Mouse (Mus musculus) small intestine, adult 2 months (tissue): ENCODE data around the gene Atxn2l. TPM values are rescaled to one million over a fixed set of nuclear protein-coding genes. Genes with fewer than 3 reads are reported as not detected.

ENCODE experiments used
- H3K27ac ChIP-seq: fragments of 200-500 bp; 2 replicates; pipeline ENCODE4 v1.5.1; 2012; ENCODE audit warnings: low read depth, low read length, control low read depth, inconsistent platforms; ENCODE audit not compliant: insufficient read depth
- H3K27me3 ChIP-seq: fragments of 200-500 bp; 2 replicates; pipeline ENCODE4 v1.6.1; 2012; ENCODE audit warnings: mild to moderate bottlenecking, moderate library complexity, low read length, inconsistent platforms; ENCODE audit not compliant: control insufficient read depth, insufficient read depth
- H3K36me3 ChIP-seq: fragments of 200-500 bp; 2 replicates; pipeline ENCODE4 v1.6.1; 2012; ENCODE audit warnings: mild to moderate bottlenecking, low read length, control low read depth, inconsistent platforms; ENCODE audit not compliant: control insufficient read depth, insufficient read depth
- H3K4me1 ChIP-seq: fragments of 200-500 bp; 2 replicates; pipeline ENCODE4 v1.6.1; 2012; ENCODE audit warnings: low read length, inconsistent platforms, mixed read lengths; ENCODE audit not compliant: control insufficient read depth, insufficient read depth, insufficient read length
- H3K4me3 ChIP-seq: fragments of 200-500 bp; 2 replicates; pipeline ENCODE4 v1.5.1; 2012; ENCODE audit warnings: low read depth, mild to moderate bottlenecking, control low read depth, inconsistent platforms, low read length, moderate library complexity
- CTCF ChIP-seq: fragments of 200-500 bp; IDR thresholded peaks from 2 replicates; pipeline ENCODE4 v1.5.1; 2012; ENCODE audit warnings: low read depth, mild to moderate bottlenecking, control low read depth, inconsistent platforms, low read length, moderate library complexity, mixed read lengths; ENCODE audit not compliant: insufficient replicate concordance, insufficient read length; ENCODE audit errors: extremely low read depth
- POLR2A ChIP-seq: fragments of 200-500 bp; IDR thresholded peaks from 2 replicates; pipeline ENCODE4 v1.6.1; 2012; ENCODE audit warnings: low read depth, mild to moderate bottlenecking, control low read depth, inconsistent platforms, low read length, moderate library complexity
- WGBS: fragments of 180-500 bp; shearing (Covaris S2); methylation state at CpG from one replicate; pipeline ENCODE4 v1.1.7; 2018; 5-methylcytosine and 5-hydroxymethylcytosine counted together
- polyA plus RNA-seq: library from polyadenylated mRNA; depleted of rRNA; stranded (reverse); fragments of >200 nt; gene quantifications from 2 replicates; pipeline ENCODE4 v1.2.3, GENCODE M21; 2012; rRNA removed

The Atxn2l gene
- polyA plus RNA-seq = 143 and 301 TPM in 2 replicates

DNA sequence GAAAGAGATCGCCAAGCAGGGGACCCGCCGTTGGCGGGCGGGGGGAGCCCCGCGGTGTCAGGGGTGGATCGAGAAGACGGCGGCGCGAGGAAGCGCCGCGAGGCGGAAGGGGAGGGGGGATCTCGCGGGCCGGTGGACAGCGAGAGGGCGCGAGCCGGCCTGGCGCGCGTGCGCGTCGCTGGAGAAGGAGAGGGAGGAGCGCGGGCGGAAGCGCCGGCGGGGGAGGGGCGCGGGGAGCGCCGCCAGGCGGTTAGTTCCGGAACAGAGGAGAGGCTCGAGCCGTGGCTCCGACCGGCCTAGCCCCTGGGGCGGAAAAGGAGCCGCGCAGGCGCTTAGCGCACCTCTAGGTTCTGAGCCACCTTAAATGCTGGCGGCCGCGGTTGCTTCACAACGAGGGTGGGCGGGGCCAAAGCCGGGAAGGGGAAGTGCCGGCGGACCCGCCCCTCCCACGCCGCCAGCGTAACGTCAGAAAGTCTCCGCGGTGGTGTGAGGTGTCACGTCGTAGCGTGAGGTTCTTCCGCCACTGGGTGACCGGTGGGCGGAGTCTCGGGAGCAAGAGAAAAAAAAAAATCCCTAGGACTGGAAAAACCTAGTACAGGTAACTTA is at the start of gene Atxn2l:
TSS of gene Atxn2l (minus strand) at position 165 of the 606 bp plus-strand sequence.
- H3K4me1 ChIP-seq = no peaks in the 10 kb centered on the region
- 1% methylated on average over 69 of the region's 72 CpGs for WGBS

DNA sequence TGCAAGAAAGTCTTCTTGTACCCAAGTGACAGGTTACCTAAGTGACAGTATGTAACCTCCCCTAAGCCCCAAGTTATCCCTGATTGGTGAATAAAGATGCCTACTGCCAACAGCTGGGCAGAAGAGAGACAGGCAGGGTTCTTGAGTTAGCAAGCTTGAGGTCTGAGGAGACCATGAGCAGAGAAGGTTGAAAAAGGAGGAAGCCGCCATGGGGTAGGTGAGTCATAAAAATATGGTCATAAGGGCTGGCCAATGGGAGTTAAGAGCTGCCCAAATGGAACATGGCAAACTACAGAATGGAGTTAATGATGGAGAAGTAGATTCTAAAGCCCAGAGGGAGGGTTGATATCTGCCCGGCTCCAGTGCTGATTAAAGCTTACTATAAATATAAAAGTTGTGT is 42.4 kb upstream of the Atxn2l start:
- H3K4me1 ChIP-seq = no peaks in the 10 kb centered on the region
- no peaks in the 10 kb centered on the region for H3K27me3 ChIP-seq
- no peak for TF ChIP-seq POLR2A
- no peak for TF ChIP-seq CTCF
- no peak overlapping the region for H3K4me3 ChIP-seq
- H3K27ac ChIP-seq = no peak overlapping the region
- H3K36me3 ChIP-seq = peaks cover 47% of the 10 kb centered on the region
- 52% methylated on average over 2 of the region's 2 CpGs for WGBS

More for the DNA sequence above, at the start of gene Atxn2l:
- H3K27ac ChIP-seq = peak within 1 kb of the TSS; percentile 89
- H3K27me3 ChIP-seq = no peaks in the 10 kb centered on the region
- H3K36me3 ChIP-seq = peaks cover 26% of the 10 kb centered on the region
- H3K4me3 ChIP-seq = peak within 1 kb of the TSS; percentile 86
- TF ChIP-seq POLR2A (peak; percentile 41), CTCF (peak; percentile 73)

DNA sequence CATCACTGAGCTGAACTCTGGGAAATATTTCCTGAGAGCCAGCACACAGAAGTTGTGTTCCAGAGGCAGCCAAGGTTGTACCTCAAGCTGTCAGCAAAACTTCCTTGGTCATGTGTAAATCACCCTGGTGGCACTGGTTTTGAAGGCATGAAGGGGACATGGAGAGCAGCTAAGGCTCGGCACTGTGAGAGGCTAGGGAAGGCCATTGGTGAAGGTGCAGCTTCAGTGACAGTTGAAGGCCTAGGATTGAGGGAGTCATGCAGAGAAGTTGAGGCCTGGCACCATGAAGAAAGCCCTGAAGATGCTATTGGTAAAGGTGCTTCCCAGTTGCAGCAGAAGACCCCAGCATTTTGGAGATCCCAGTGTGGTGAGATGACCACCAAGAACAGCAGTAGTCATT is 38.4 kb upstream of the Atxn2l start:
- H3K36me3 ChIP-seq = peaks cover 12% of the 10 kb centered on the region
- no peak overlapping the region for H3K27ac ChIP-seq
- WGBS = 88% methylated on average over 1 of the region's 1 CpGs
- TF ChIP-seq CTCF = no peak
- TF ChIP-seq POLR2A = no peak
- no peaks in the 10 kb centered on the region for H3K4me1 ChIP-seq
- H3K27me3 ChIP-seq = 0 out of 2 replicates have a peak, but pooled peaks cover 6% of the 10 kb centered on the region
- no peak overlapping the region for H3K4me3 ChIP-seq

DNA sequence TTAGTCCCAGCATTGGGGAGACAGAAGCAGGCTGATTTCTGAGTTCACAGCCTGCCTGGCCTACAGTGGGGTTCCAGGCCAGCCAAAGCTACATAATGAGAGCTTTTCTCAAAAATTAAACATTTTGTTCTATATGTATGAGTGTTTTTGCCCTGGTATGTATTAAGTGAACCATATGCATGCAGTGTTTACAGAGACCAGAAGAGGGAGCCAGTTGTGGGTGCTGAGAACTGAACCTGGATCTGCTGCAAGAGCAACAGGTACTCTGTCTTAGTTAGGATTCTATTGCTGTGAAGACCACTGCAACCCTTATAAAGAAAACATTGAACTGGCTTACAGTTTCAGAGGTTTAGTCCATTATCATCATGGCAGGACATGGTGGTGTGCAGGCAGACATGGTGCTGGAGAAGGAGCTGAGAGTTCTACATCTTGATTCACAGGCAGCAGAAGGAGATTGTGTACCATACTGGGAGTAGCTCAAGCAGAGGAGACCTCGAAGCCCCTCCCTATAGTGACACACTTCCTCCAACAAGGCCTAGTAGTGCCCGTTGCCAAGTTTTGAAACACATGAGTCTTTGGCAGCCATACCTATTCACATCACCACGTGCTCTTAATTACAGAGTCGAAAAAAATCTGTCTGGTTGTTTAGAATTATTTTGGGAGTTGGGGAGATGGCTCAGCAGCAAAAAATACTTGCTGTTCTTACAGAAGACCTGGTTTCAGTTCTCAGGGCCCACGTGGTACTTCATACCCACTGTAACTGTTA is 34.8 kb upstream of the Atxn2l start:
- Histone ChIP-seq H3K27ac (no peak overlapping the region), H3K4me1 (peaks cover 3% of the 10 kb centered on the region), H3K4me3 (no peak overlapping the region), H3K27me3 (peaks cover 16% of the 10 kb centered on the region), H3K36me3 (no peaks in the 10 kb centered on the region)
- WGBS = 64% methylated on average over 5 of the region's 5 CpGs
- TF ChIP-seq POLR2A (no peak), CTCF (peak; percentile 4; the same call in 1 of the 2 replicates)

DNA sequence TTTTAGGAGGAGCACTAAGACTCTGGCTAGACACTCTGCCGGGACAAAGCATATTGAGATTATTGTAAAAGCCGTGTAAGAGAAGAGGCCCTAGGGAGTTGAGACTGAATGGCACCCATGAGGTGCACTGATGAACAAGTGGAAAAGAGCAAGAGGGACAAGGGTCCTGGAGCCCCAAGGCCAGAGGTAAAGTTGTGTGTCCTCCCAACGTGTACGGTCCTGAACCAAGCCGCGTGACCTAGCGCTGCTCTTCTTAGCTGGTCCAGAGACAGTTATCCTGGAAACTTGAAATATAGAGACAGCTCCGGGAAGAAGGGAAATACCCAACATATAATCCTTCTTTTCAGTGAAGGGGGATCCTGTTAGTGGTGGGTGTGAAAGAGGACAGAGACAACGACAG is 33.2 kb upstream of the Atxn2l start:
- H3K4me3 ChIP-seq = no peak overlapping the region
- TF ChIP-seq CTCF (no peak), POLR2A (no peak)
- H3K27me3 ChIP-seq = peaks cover 16% of the 10 kb centered on the region

DNA sequence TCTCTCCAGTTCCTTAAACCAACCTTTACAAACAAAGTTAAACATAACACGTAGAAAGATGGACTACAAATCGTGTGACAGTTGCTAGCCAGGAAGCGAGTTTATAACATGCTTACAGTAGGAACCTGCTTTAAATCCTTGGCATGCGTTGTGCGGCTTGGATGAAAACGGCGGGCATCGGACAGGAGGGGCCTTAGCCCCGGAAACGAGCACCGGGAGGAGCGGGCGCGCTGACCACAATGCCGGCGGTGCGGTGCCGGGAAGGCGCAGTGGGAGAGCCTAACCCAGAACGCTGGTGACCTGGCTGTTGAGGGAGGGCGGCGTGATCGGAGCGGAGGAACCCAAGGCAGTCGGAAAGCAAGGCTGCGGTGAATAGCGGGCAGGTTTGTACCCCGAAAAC is 32.5 kb upstream of the Atxn2l start:
- TF ChIP-seq POLR2A = no peak
- no peak for TF ChIP-seq CTCF
- WGBS = 2% methylated on average over 28 of the region's 28 CpGs
- H3K27me3 ChIP-seq = peaks cover 16% of the 10 kb centered on the region
- H3K27ac ChIP-seq = no peak overlapping the region
- no peaks in the 10 kb centered on the region for H3K36me3 ChIP-seq
- H3K4me1 ChIP-seq = peaks cover 3% of the 10 kb centered on the region
- peak overlapping the region; percentile 57 for H3K4me3 ChIP-seq

More for the DNA sequence above, 33.2 kb upstream of the Atxn2l start:
- no peak overlapping the region for H3K27ac ChIP-seq
- 69% methylated on average over 9 of the region's 9 CpGs for WGBS
- H3K36me3 ChIP-seq = no peaks in the 10 kb centered on the region
- peaks cover 3% of the 10 kb centered on the region for H3K4me1 ChIP-seq

DNA sequence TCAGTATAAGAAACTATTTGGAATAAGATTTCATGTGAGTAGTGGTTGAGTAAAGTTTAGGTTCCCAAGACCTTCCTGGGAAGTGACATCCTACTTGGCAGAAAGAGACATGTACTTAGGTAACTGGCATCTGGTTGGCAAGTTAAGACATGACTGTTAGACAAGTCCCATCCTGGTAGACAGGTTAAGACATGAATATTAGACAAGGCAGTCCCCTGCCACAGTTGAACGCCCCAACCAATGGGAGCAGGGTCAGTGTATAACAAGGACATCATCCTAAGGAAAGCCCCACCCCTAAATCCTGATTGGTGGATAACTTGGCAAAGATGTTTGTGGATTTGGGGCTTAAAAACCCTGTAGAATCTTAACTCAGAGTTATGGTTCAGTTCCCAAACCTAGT is 30.2 kb upstream of the Atxn2l start:
- Histone ChIP-seq H3K27ac (no peak overlapping the region), H3K4me1 (peaks cover 3% of the 10 kb centered on the region), H3K27me3 (peaks cover 16% of the 10 kb centered on the region), H3K36me3 (no peaks in the 10 kb centered on the region), H3K4me3 (no peak overlapping the region)
- 79% methylated on average over 1 of the region's 1 CpGs for WGBS
- TF ChIP-seq POLR2A = no peak
- no peak for TF ChIP-seq CTCF
